Mouse (Mus musculus) G1E (cell line): ENCODE measurements around the gene Lrrc4c. TPM values are rescaled to one million over a fixed set of nuclear protein-coding genes. Genes with fewer than 3 reads are reported as not detected.

ENCODE experiments used
- ATAC-seq: 2 replicates; pipeline ENCODE4 v1.8.0; 2016; ENCODE audit warnings: mild to moderate bottlenecking; ENCODE audit not compliant: insufficient number of reproducible peaks, poor library complexity, low FRiP score, severe bottlenecking; ENCODE audit errors: extremely low read depth
- DNase-seq: peaks from one replicate; pipeline ENCODE4 v3.0.0; 2012; ENCODE audit warnings: low spot score
- H3K27me3 ChIP-seq: 2 replicates; pipeline ENCODE4 v1.6.1; 2012; ENCODE audit warnings: mild to moderate bottlenecking, low read length, inconsistent platforms; ENCODE audit not compliant: insufficient read depth
- H3K36me3 ChIP-seq: replicated peaks from 2 replicates; pipeline ENCODE3; 2012; ENCODE audit warnings: mild to moderate bottlenecking, inconsistent platforms
- H3K4me1 ChIP-seq: 2 replicates; pipeline ENCODE4 v1.6.1; 2012; ENCODE audit warnings: low read depth, low read length, inconsistent platforms, mixed read lengths; ENCODE audit not compliant: insufficient read depth
- H3K4me3 ChIP-seq: 2 replicates; pipeline ENCODE4 v1.5.1; 2012; ENCODE audit warnings: low read depth, mild to moderate bottlenecking, inconsistent platforms, low read length, moderate library complexity, mixed read lengths
- H3K9me3 ChIP-seq: replicated peaks from 2 replicates; pipeline ENCODE4 v1.6.1; 2012; ENCODE audit warnings: inconsistent platforms
- CTCF ChIP-seq: IDR thresholded peaks from 2 replicates; pipeline ENCODE4 v1.5.1; 2012; ENCODE audit warnings: low read depth, low read length, inconsistent platforms, mixed read lengths
- GATA1 ChIP-seq: IDR thresholded peaks from 2 replicates; pipeline ENCODE4 v1.6.1; 2012; ENCODE audit warnings: borderline replicate concordance, low read length, inconsistent platforms, mixed read lengths
- GATA2 ChIP-seq: IDR thresholded peaks from 2 replicates; pipeline ENCODE4 v1.6.1; 2012; ENCODE audit warnings: low read depth, low read length, inconsistent platforms, borderline replicate concordance
- POLR2AphosphoS5 ChIP-seq: IDR thresholded peaks from 2 replicates; pipeline ENCODE4 v1.6.1; 2012; ENCODE audit warnings: low read depth, low read length, inconsistent platforms; ENCODE audit not compliant: insufficient replicate concordance
- TAL1 ChIP-seq: conservative IDR thresholded peaks from 2 replicates; pipeline ENCODE4 v1.6.1; 2012; ENCODE audit warnings: low read depth, low read length, inconsistent platforms, mixed read lengths
- polyA plus RNA-seq: library from polyadenylated mRNA; stranded (reverse); fragments of >175 nt; gene quantifications from 2 replicates; pipeline ENCODE4 v1.2.3, GENCODE M21; 2012
- total RNA-seq, 2 experiments: library from RNA; stranded (forward) in 1 of 2; stranded (reverse) in 1 of 2; fragments of 200-1000 nt in 1 of 2; fragments of >200 nt in 1 of 2; fragmentation: Nextera tagmentation in 1 of 2; gene quantifications; 2 replicates each; pipeline ENCODE4 v1.2.3; 2014 to 2017

Lrrc4c gene
- total and polyA plus RNA-seq, 3 experiments = 0.11 TPM; not detected in 2

GRCm38 (mm10) chr2:97027585-97027984 lies 709.6 kb downstream of the Lrrc4c start:
- Histone ChIP-seq H3K9me3 (no peaks in the 10 kb centered on the region), H3K36me3 (no peaks in the 10 kb centered on the region), H3K4me1 (no peaks in the 10 kb centered on the region), H3K4me3 (no peak overlapping the region), H3K27me3 (no peaks in the 10 kb centered on the region)
- no peak for ATAC-seq
- TF ChIP-seq POLR2AphosphoS5 = no peak
- TF ChIP-seq GATA2 = no peak
- no peak for TF ChIP-seq GATA1
- TF ChIP-seq TAL1 = no peak
- TF ChIP-seq CTCF = no peak
- DNase-seq = no peak

- Histone ChIP-seq H3K9me3 (no peaks in the 10 kb centered on the region; the same call in 1 of the 2 replicates), H3K27me3 (no peaks in the 10 kb centered on the region), H3K36me3 (no peaks in the 10 kb centered on the region), H3K4me3 (no peak overlapping the region), H3K4me1 (no peaks in the 10 kb centered on the region)
- DNase-seq (no peak), ATAC-seq (no peak)
- TF ChIP-seq GATA1 = no peak
- TF ChIP-seq CTCF = no peak
- no peak for TF ChIP-seq POLR2AphosphoS5
- no peak for TF ChIP-seq GATA2
- no peak for TF ChIP-seq TAL1
Measured at GRCm38 (mm10) chr2:97036401-97036800, 718.4 kb downstream of the Lrrc4c start.

GRCm38 (mm10) chr2:97037024-97037814 lies 719.2 kb downstream of the Lrrc4c start:
- H3K4me3 ChIP-seq = no peak overlapping the region
- H3K9me3 ChIP-seq = no peaks in the 10 kb centered on the region; the same call in 1 of the 2 replicates
- TF ChIP-seq GATA2 (no peak), POLR2AphosphoS5 (no peak), GATA1 (no peak), CTCF (no peak), TAL1 (no peak)
- no peaks in the 10 kb centered on the region for H3K36me3 ChIP-seq
- ATAC-seq = no peak
- H3K4me1 ChIP-seq = no peaks in the 10 kb centered on the region
- H3K27me3 ChIP-seq = no peaks in the 10 kb centered on the region
- DNase-seq = no peak

GRCm38 (mm10) chr2:97044016-97044415 lies 726.0 kb downstream of the Lrrc4c start:
- H3K4me1 ChIP-seq = no peaks in the 10 kb centered on the region
- DNase-seq (no peak), ATAC-seq (no peak)
- H3K9me3 ChIP-seq = no peaks in the 10 kb centered on the region; the same call in 1 of the 2 replicates
- no peak for TF ChIP-seq GATA1
- no peak for TF ChIP-seq GATA2
- no peak for TF ChIP-seq CTCF
- TF ChIP-seq TAL1 = no peak
- no peak for TF ChIP-seq POLR2AphosphoS5
- H3K36me3 ChIP-seq = no peaks in the 10 kb centered on the region
- H3K27me3 ChIP-seq = no peaks in the 10 kb centered on the region
- H3K4me3 ChIP-seq = no peak overlapping the region

- TF ChIP-seq POLR2AphosphoS5 (no peak), GATA2 (no peak), TAL1 (no peak), CTCF (no peak), GATA1 (no peak)
- Histone ChIP-seq H3K4me1 (no peaks in the 10 kb centered on the region), H3K36me3 (no peaks in the 10 kb centered on the region), H3K27me3 (no peaks in the 10 kb centered on the region), H3K4me3 (no peak overlapping the region), H3K9me3 (no peaks in the 10 kb centered on the region)
- DNase-seq = no peak
- ATAC-seq = no peak
Measured at GRCm38 (mm10) chr2:97045628-97046027, 727.7 kb downstream of the Lrrc4c start.

- H3K4me3 ChIP-seq = no peak overlapping the region
- ATAC-seq = no peak
- H3K36me3 ChIP-seq = no peaks in the 10 kb centered on the region
- no peaks in the 10 kb centered on the region for H3K27me3 ChIP-seq
- no peaks in the 10 kb centered on the region for H3K9me3 ChIP-seq
- no peaks in the 10 kb centered on the region for H3K4me1 ChIP-seq
- TF ChIP-seq POLR2AphosphoS5 (no peak), GATA1 (no peak), TAL1 (no peak), GATA2 (no peak), CTCF (no peak)
- no peak for DNase-seq
Measured at GRCm38 (mm10) chr2:97080156-97080555, 762.2 kb downstream of the Lrrc4c start.
